Mouse (Mus musculus): ENCODE measurements around the gene 2410004P03Rik. TPM values are rescaled to one million over a fixed set of nuclear protein-coding genes. Genes with fewer than 3 reads are reported as not detected.
A peak's percentile ranks its signal among the peaks of the same experiment; 100 is the strongest.

The 2410004P03Rik gene
- total and polyA plus RNA-seq, 3 experiments = 0.09 TPM; not detected in 2

GRCm38 (mm10) chr12:17040567-17040966, 29.0 kb upstream of the 2410004P03Rik start (continued):
- no peak for TF ChIP-seq UBTF (IDR thresholded peaks at IDR 0.05; ENCODE audit: low read depth, low read length)
- TF ChIP-seq MAFK (IDR thresholded peaks at IDR 0.05; ENCODE audit: insufficient replicate concordance, low read length) = 0 out of 2 replicates have a peak, but pooled peaks have one; percentile 54
- no peak for TF ChIP-seq HCFC1 (IDR thresholded peaks at IDR 0.05; ENCODE audit: low read depth, low read length)
- no peak for TF ChIP-seq MXI1 (IDR thresholded peaks at IDR 0.05; ENCODE audit: low read depth, low read length)
- TF ChIP-seq MEF2A (IDR thresholded peaks at IDR 0.05; ENCODE audit: borderline replicate concordance, low read depth, low read length) = no peak
- TF ChIP-seq NRF1 (IDR thresholded peaks at IDR 0.05; ENCODE audit: low read depth, low read length) = no peak
- no peak for TF ChIP-seq MYC (IDR thresholded peaks at IDR 0.05; ENCODE audit: low read depth, low read length)
- peak; percentile 88 for TF ChIP-seq CHD2 (IDR thresholded peaks at IDR 0.05; ENCODE audit: low read length)

- H3K9ac ChIP-seq (ENCODE audit: insufficient read depth, low read depth) = no peak overlapping the region; the same call in 1 of the 2 replicates
- dilution Hi-C loops (cut with MboI; ENCODE audit: extremely low pct_ligation_motif_present, extremely low pct_unique_long_range_greater_than_20kb, low sequenced_read_pairs) = no loop called here
- H3K27me3 ChIP-seq (replicated peaks) = no peaks in the 10 kb centered on the region
- H3K27ac ChIP-seq (ENCODE audit: insufficient read depth, low read depth) = peak overlapping the region; percentile 48; the same call in 1 of the 2 replicates
- in situ Hi-C loops (cut with MboI; ENCODE audit: low pct_ligation_motif_present, low pct_unique_long_range_greater_than_20kb, low sequenced_read_pairs) = loop anchor here (10.0 to 25.0 kb wide), 3 partner anchors 225 to 327 kb away; partner anchors contain the start of genes E2f6 and Pdia6
- TF ChIP-seq PAX5 (IDR thresholded peaks at IDR 0.05; ENCODE audit: low read length) (no peak), CTCF (conservative IDR thresholded peaks at IDR 0.05 in 1 of 2, IDR thresholded peaks at IDR 0.05 in 1 of 2; ENCODE audit: low read depth in 2 of 2, low read length in 2 of 2) (no peak), MAFK (IDR thresholded peaks at IDR 0.05; ENCODE audit: insufficient replicate concordance, low read length) (peak; percentile 85), IRF4 (IDR thresholded peaks at IDR 0.05; ENCODE audit: low read depth, low read length) (peak; percentile 60; the same call in 1 of the 2 replicates), JUN (IDR thresholded peaks at IDR 0.05; ENCODE audit: insufficient read depth, low read depth, low read length) (peak; percentile 52; the same call in 1 of the 2 replicates), EP300 (IDR thresholded peaks at IDR 0.05; ENCODE audit: low read length) (peak; percentile 81), SIN3A (IDR thresholded peaks at IDR 0.05; ENCODE audit: low read length) (no peak), JUND (conservative IDR thresholded peaks at IDR 0.05; ENCODE audit: low read depth, low read length) (peak; percentile 86)
- H3K4me3 ChIP-seq (replicated peaks in 1 of 3; ENCODE audit: low read depth in 2 of 3, low read length in 2 of 3, poor library complexity in 1 of 3) = no peak overlapping the region
- peak overlapping the region; percentile 58 for H3K4me2 ChIP-seq (ENCODE audit: insufficient read depth, low read depth, poor library complexity, severe bottlenecking)
- H3K36me3 ChIP-seq (replicated peaks in 1 of 2; ENCODE audit: control insufficient read depth in 1 of 2, insufficient read depth in 1 of 2, low read length in 1 of 2) = no peaks in the 10 kb centered on the region
- peak; percentile 55 for DNase-seq (ENCODE audit: extremely low read depth)
- no peaks in the 10 kb centered on the region for H3K79me2 ChIP-seq (replicated peaks; ENCODE audit: control insufficient read depth, extremely low read depth, insufficient read depth, poor library complexity, severe bottlenecking)
- H3K4me1 ChIP-seq (ENCODE audit: control insufficient read depth in 1 of 2, insufficient read depth in 2 of 2) = peaks cover 24 to 60% of the 10 kb centered on the region in 2 experiments
- no peaks in the 10 kb centered on the region for H3K9me3 ChIP-seq (replicated peaks; ENCODE audit: low read length)
These were observed 27.9 kb upstream of the 2410004P03Rik start for GRCm38 (mm10) chr12:17039415-17039814.

GRCm38 (mm10) chr12:17038246-17038645, 26.7 kb upstream of the 2410004P03Rik start:
- in situ Hi-C loops (cut with MboI; ENCODE audit: low pct_ligation_motif_present, low pct_unique_long_range_greater_than_20kb, low sequenced_read_pairs) = loop anchor here (10.0 to 25.0 kb wide), 3 partner anchors 223 to 326 kb away; partner anchors contain the start of genes E2f6 and Pdia6
- no peak for DNase-seq (ENCODE audit: extremely low read depth)

More at GRCm38 (mm10) chr12:17038246-17038645, 26.7 kb upstream of the 2410004P03Rik start:
- H3K4me3 ChIP-seq (replicated peaks in 1 of 3; ENCODE audit: low read depth in 2 of 3, low read length in 2 of 3, poor library complexity in 1 of 3) = no peak overlapping the region
- H3K9ac ChIP-seq (ENCODE audit: insufficient read depth, low read depth) = no peak overlapping the region
- dilution Hi-C loops (cut with MboI; ENCODE audit: extremely low pct_ligation_motif_present, extremely low pct_unique_long_range_greater_than_20kb, low sequenced_read_pairs) = no loop called here
- TF ChIP-seq MXI1 (IDR thresholded peaks at IDR 0.05; ENCODE audit: low read depth, low read length) = no peak
- TF ChIP-seq RAD21 (IDR thresholded peaks at IDR 0.05; ENCODE audit: low read depth, low read length) = no peak
- no peaks in the 10 kb centered on the region for H3K36me3 ChIP-seq (replicated peaks in 1 of 2; ENCODE audit: control insufficient read depth in 1 of 2, insufficient read depth in 1 of 2, low read length in 1 of 2)
- no peaks in the 10 kb centered on the region for H3K9me3 ChIP-seq (replicated peaks; ENCODE audit: low read length)
- no peak overlapping the region for H3K27ac ChIP-seq (ENCODE audit: insufficient read depth, low read depth)
- peaks cover 24 to 68% of the 10 kb centered on the region in 2 experiments for H3K4me1 ChIP-seq (ENCODE audit: control insufficient read depth in 1 of 2, insufficient read depth in 2 of 2)
- H3K4me2 ChIP-seq (ENCODE audit: insufficient read depth, low read depth, poor library complexity, severe bottlenecking) = no peak overlapping the region
- no peaks in the 10 kb centered on the region for H3K27me3 ChIP-seq (replicated peaks)
- no peaks in the 10 kb centered on the region for H3K79me2 ChIP-seq (replicated peaks; ENCODE audit: control insufficient read depth, extremely low read depth, insufficient read depth, poor library complexity, severe bottlenecking)
